Mouse (Mus musculus) cerebellum, adult 11 months (tissue): ENCODE measurements around the gene Insig1.
A peak's percentile ranks its signal among the peaks of the same experiment; 100 is the strongest.

Experiments
- DNase-seq: peaks from one replicate; pipeline ENCODE4 v3.0.0; 2022

The Insig1 gene

DNA sequence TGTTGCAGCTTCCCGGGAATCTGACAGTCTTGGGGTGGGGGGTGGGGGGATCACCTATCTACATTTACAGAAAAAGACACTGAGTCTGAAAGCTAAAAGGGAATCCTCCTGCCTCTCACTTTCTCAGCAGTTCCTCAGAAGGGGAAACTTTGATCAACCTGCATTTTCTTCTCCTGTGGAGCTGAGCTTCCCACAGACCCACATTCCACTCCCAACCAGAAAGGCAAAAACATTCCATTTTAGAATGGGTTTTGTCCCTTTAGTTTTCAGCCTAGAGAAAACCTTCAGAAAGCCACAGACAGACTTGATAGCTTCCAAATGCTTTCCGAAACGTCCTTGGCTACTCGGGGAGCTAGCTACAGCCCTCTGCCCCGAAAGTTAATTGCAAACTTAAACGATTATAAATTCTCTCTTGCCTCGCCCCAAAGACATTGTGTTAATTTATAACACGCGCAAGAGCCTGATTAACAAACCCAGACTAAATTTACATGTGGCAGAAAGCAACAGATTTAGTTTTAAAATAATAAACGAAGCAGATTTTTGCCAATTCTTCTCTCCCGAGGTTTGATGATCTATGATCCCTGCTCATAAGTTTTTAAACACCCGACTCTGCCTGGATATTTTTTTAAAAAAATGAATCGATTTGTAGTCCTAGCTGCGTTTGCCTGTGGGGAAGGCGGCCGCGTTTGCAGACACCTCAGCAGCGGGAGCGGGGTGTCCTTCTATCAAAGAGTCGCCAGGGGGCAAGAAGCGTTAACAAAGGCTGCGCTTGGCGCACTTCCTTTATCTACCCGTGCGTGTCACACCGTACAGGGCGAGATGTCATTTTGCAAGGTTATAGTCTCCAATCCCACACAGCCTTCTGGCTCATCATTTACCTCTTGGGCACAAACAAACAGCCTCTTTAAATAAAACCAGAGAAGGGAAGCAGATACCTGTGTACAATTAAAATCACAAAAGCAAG lies 51.6 kb downstream of the Insig1 start:
- peak; percentile 89 for DNase-seq

DNA sequence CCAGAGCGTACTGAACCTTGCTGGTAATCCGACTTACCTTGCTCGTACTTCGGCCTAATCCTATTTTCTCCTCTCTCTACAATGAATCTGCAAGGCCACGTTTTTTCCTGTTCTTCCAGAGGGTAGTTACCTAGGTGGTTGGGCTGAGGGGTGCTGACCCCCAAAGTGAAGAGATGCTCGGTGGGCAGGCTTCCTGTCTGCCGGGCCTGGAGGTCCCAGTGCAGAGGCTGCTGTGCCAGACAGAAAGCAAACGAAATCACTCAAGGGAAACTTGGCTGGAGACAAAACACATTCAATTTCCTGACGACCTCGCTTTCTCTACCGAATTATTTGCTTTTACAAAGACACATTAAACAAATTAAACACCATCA lies 52.3 kb downstream of the Insig1 start:
- no peak for DNase-seq

DNA sequence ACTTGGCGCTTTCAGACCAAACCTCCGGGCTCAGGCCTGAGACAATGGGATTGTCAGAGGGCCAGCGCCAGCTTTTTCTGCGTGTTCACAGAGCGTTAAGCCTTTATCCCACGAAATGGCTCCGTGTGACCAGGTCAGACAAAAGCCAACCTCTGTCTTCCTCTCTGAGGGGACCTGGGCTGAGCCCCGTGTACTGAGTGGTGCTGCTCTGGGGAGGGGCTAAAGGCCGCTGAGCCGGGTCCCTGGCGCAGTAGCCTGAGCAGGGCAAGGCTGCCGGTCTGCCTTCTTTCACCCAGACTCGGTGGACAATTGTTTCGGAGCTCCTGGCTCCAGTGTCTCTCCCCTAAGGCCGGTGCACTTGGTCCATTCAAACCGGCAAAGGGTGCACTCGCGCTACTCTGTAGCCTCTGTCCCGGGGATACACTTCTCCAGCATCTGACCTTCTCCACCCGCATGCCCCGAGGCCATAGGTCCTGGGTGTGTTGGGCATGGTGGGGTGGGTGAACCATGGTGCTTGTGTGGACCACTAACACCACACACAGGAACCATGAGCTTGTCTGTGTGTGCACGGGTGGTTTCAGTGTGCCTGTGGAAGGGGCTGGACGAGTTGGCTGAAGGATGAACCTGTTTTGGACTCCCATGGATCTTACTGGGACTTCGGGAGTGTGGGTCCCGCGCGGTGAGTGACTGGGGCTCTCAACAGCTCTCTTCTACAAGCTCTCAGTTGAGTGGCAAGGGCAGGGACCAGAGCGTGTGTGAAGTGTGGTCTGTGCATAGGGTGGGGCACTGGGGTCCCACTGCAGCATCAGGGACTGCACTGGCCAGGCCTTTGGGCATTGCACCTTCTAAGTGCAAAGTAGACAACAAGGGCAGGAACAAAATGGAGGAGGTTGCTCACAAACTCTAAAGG lies 53.4 kb downstream of the Insig1 start:
- DNase-seq, result no peak
